Mouse (Mus musculus) CD4-positive helper T cell, adult 2 months (primary cell): ENCODE data around the gene Igsf3.

ENCODE experiments used
- DNase-seq: peaks from one replicate; pipeline ENCODE4 v3.0.0-alpha.2; 2012; ENCODE audit warnings: low read depth, missing footprints, low spot score

Gene Igsf3

DNA sequence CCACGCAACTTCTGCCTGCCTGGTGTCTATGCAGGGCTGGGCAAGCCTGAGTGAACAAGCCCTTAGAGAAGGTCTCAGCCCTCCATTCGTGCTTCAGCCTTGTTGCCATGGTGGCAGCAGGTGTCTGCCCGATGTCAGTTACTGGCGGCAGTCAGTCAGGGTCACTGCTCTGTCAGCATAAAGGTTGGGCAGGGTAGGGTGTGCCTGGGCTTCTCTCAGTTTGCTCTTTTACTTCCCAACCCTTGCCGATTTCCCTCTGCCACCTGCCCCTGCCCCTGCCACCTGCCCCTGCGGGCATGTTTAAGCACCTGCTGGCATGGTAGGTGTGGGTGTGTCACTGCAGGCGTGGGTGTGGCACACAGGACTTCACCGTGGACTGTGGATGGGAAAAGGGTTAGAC is 67.6 kb downstream of the Igsf3 start:
- DNase-seq: no peak

DNA sequence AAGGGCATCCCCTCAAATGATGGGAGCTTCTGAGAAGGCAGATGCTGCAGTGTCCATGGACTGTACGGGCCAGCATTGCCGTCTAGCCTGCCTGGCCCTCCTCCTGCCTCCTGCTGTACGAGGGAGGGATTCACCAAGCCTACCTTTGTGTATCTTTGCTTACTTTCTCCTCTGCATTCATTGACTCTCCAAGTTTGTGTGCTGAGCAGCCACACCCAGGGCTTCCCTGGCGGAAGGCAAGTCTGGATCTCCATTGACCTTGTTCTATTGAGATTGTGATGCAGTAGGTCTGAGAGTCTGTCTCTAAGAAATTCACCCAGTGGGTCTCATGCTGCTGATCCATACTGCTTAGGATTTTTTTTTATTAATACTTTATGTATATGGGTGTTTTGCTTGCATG is 70.4 kb downstream of the Igsf3 start:
- no peak for DNase-seq

DNA sequence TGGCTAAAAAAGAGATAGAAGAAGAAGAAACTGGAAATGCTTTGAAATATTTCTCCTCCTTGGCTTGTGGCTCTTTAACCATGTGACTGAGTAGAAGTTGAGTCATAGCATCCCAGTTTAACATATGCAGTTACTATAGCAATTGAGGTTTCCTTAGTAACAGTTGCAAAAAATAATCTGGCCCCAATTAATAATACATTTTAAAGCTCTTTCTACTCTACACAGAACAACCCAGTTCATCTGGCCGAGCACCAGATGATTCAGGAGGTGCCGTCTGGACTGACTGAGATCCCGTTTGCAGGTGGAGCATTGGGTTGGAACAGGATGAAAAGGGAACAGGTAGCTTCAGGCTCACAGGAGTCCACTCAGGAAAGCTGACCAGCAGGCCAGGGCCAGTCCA is 71.9 kb downstream of the Igsf3 start:
- DNase-seq: no peak

DNA sequence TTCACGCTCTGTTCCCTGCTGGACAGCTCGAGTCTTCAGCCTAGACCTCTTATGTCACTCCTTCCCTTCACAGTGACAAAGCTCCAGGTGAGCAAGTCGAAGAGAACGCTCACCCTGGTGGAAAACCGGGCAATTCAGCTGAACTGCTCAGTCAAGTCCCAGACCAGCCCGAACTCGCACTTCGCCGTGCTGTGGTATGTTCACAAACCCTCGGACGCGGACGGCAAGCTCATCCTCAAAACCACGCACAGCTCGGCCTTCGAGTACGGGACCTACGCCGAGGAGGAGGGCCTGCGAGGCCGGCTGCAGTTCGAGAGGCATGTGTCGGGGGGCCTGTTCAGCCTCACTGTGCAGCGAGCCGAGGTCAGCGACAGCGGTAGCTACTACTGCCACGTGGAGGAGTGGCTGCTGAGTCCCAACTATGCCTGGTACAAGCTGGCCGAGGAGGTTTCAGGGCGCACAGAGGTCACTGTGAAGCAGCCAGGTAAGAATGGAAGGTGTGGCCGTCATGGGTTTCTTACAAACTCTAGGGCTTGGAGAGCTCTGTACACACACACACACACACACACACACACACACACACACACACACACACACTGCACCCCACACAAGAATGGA is 74.0 kb downstream of the Igsf3 start:
- DNase-seq: no peak

DNA sequence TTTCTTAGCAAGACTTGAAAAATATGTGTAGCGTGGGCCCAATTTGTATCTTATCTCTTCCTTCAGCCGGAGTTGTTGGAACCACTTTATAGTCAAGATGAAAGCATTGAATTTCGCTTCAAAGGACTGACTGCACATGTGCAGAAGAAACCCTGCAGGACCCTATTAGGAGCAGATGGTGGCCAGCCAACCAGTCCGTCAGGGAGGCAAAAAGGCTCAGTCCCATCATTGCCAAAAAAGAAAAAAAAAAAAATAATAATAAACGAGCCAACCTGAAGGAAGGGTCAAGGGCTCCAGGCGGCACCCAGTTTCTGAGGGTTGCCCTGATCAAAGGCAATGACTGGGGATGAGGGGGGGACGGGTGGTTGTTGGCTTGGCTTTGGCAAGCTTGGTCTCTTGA is 83.7 kb downstream of the Igsf3 start:
- no peak for DNase-seq

DNA sequence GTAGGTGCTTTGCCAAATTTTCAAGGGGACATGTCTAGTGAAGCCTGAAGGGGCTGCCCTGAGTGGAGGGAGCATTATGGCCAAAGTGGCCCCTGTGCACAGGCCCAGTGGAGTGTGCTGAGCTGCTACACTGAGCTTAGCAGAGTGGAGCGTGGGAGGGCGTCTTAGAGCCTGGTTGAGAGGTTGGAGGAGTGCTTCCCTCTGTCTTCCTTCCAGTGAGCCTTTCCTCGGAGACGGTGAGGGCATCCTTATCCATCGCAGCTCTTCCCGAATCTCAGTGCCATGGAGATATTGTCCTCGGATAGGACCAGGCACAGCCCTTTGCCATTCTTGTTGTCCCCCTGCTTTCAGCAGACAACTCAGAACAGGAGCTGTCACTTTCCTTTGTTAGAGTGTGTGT is 84.2 kb downstream of the Igsf3 start:
- no peak for DNase-seq

DNA sequence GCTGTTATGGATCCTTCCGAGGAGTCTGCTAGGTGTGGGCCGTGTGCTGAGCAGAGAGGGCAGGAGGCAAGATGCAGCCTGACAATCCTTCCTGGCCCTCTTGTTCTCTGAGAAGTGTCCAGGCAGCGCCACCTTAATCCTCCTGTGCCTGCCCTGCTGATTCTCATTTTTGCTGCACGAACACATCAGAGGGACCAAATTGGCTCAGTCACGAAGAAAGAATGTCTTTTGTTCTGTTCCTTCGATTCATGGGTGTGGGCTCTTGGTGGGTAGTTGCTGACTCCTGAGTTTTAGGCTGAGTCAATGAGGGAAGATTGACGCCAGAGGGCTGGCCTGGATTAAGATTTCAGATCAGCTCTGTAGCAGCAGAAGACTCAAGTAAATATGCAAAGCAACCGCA is 84.9 kb downstream of the Igsf3 start:
- DNase-seq: no peak

DNA sequence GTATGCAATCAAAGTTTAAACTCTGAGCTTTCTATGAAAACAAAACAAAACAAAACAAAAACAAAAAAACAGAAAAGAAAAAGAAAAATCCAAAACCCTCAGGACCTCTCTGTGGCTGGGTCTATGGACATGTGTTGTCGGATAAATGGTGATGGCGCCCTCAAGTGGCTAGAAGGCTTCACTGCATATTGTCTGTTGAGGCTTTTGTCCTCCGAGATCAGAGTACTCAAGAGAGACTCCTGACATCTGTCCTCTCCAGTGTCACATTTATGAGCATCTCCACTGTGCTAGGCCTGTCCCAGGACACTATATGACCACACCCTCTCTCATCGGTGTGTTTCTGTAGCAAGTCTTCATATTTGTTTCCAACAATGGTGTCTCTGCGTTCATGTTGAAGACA is 85.4 kb downstream of the Igsf3 start:
- DNase-seq: peak; percentile 69

DNA sequence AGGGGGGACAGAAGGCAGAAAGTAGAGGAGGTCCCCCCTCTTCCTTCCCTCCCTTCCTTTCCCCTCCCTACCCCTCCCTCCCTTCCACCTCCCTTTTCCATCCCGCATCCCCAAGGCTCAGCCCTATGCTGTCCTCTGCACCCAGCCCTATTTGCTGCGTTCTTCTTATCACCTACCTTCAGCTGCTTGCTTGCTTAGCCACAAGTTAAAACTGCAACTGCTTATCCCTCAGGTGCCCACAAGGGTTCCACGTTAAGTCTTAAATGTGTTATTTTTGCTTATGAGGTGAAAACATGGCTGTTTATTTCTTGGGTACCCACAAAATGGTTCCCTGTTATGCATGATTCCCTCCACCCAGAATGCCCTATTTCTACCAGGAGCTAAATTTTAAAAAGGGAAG is 86.6 kb downstream of the Igsf3 start:
- no peak for DNase-seq

DNA sequence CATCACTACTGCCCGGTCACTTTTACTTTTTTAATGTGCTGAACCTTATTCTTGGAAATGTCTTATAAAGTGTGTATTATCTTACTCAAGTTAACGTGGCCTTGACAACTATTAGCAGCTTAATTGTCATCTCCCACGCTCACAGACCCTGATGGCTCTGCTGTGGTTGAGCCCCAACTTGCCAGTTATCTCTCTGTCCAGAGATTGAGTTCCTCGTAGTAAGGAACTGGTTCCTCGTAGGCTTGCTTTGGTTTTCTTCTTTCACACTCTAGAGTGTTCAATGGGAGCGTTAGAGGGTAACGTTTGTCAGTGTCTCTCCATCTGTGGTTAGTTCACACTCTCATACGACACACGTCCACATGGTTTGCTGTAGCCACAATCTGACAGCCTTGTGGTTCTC is 92.8 kb downstream of the Igsf3 start:
- no peak for DNase-seq

DNA sequence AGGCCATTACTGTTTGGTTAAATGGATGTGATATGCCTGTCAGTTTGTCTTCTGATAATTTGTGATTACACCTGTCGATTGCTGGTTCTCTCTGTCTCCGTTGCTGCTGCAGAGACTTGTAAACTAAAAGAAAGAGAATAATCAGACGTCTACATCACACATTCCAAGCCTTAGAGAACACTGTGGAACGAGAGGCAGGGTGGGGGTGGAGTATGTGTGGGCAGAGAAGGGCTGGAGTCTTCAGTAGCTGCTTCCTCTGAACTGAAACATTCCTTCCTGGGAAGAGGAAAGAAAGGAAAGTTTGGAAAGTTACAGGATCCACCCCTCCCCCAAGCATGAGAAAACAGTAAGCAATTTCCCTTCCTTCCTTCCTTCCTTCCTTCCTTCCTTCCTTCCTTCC is 95.0 kb downstream of the Igsf3 start:
- no peak for DNase-seq

DNA sequence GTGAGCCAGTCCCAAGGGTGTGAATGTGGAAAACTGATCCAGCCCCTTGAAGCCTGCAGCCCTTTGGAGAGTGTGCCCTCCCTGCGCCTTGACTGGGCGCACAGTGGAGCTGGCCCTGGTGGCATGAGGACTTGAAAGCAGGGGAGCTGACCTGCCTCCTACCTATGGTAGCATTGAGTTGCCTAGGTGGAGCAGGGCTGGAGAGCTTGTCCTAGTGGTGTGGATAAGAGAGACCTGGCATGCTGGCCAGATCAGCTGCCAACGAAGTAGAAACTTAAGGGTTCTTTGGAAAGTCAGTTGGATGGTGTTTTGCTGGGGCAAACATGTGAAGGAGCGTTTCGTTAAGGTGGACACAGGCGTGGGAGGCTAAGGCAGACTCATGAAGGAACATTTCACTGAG is 105.1 kb downstream of the Igsf3 start:
- no peak for DNase-seq

DNA sequence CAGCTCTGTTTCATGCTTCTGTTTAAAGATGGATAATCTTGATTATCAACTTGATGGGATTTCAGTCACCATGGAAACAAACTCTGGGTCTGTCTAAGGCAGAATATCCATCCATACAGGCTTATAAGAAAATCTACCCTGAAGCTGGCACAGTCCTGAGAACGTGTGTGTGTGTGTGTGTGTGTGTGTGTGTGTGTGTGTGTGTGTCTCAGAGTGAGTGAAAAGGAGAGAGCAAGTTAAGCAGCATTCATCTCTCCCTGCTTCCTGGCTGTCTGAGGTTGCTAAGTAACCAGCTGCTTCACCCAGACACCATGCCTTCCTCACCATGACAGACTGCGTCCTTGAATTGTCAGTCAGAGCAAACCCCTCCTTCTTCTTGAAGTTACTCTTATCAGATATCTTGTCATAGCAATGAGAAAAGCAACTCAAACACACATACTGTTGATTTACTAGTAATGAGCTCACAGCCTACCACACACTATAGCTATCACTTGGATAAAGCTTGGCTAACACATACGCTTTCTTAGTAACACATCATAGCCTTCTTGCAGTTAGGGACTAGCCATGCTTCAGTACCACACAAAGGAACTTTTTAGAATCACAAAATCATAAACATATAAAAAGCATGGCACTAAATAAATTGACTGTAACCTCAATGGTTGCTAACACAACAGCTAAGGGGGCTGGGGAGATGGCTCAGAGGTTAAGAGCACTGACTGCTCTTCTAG is 106.5 kb downstream of the Igsf3 start:
- no peak for DNase-seq

DNA sequence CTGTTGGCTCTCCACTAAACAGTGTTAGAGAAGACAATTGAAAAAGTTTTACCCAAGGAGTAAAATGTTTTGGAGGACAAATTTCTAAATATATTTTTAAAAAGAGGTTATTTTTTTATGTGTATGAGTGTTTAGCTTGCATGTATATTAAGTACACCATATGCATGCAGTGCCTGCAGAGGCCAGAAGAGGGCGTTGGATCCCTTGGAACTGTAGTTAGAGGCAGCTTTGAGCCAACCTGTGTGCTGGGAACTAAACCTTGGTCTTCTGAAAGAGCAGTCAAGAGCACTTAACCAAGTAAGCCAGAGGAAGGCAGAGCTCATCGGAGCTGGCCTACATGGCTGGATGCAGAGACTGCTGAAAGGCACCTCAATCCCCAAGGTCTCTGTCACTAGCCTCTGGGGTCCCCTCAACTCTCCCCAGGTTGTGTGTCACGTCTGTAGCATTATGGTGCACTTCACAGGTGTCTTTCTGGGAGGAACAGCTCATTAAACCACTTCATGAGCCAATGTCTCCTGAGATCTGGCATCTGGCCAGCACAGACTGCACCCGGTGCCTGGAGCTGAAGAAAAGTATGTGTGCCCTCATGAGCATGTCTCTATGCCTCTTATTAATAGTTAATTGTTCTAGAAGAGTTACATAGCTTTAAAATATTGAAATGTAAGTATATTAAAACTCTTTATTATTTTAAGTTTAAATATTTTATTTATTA is 109.3 kb downstream of the Igsf3 start:
- no peak for DNase-seq

DNA sequence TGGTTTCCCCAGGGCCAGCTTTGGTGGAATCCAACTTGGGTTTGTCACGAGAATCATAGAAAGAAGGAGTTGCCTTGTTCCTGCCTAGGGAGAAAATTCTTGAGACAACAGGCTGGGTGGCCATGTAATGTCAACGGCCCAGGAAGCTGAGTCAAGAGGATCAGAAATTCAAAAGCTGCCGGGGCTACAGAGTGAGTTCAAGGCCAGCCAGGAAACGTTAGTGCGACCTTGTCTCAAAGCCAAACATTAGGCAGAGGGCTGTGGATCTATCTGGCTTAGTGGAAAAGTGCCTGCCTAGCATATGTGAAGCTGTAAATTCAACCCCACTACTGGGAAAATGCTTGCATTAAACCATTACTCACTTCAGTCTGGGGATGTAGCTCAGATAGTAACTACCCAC is 110.6 kb downstream of the Igsf3 start:
- no peak for DNase-seq

DNA sequence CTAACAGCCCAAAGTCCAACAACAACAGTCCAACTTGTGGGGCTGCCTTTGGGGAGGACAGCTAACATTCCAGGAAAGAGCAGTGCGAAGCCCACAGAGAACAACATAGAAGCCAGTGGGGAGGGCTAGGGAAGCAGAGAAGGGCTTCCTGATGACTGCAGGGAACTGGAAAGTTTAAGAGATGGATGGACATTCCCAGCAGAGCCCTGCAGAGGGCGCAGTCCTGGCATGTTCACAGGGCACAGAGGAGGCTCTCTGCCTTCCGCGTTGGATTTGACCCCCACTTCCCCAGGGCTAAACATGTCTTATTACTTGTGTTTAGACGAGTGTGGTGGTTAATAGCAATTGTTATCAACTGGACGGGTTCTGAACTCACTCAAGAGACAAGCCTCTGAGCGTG is 111.3 kb downstream of the Igsf3 start:
- DNase-seq: no peak

DNA sequence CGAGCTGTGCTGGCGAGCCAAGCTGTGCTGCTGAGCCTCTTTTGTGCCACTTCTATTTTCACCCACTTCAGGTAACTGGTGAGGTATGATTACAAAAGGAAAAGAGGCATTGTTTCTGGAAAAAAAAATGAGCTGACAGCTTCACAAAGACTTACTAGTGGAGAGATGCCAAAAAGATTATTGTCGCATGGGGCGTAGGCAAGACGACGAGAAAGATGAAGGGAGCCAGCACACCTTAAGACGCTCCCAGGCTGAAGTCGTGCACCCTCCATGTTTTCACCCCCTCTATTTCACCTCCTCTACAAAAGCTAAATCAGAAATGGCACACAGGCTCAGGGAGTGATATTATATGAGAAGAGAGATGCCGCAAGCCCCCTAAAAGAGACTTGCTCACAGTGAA is 113.6 kb downstream of the Igsf3 start:
- DNase-seq: no peak

DNA sequence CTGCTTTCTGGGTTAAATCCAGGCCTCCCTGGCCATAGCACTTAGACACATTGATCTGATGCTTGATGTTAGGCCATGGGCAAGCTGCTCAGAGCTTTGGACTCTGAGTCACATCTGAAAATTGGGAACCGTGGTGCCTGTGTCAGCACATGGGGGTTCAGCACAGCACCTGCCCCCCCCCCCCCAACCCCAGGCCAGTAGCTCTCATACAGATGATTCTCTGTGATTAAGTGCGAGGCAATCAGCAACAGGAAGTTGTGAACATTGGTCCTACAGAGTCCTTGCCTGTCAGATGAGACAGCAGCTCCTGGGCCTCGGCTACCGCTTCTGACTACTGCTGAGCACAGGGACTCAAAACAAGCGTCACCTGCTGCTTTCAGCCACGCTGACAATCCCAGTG is 116.0 kb downstream of the Igsf3 start:
- DNase-seq: no peak

DNA sequence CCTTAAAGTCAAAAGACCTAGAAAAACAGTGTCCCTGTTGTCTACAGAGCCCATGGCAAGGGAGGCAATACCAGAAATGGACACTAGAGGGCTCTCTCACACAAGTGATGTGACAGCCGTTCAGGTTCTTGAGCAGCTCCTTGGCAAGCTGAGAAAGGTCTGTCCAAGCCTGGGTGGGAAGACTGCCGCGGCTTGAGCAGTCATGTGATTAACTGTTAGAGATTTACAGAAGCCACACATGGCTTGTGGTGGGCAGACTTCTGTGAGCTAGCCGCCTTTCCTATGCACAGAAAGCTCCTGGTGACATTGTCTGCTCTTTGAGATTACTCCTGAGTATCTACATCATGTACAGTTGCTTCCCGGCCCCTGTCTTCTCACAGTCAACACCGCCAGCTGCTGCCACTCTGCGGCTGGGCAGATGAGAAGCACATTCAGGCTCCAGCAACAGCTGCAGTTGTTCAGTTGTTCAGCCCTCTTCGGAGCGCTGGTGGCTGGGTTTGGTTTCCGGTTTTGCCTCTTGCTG is 117.1 kb downstream of the Igsf3 start:
- DNase-seq: peak; percentile 84

DNA sequence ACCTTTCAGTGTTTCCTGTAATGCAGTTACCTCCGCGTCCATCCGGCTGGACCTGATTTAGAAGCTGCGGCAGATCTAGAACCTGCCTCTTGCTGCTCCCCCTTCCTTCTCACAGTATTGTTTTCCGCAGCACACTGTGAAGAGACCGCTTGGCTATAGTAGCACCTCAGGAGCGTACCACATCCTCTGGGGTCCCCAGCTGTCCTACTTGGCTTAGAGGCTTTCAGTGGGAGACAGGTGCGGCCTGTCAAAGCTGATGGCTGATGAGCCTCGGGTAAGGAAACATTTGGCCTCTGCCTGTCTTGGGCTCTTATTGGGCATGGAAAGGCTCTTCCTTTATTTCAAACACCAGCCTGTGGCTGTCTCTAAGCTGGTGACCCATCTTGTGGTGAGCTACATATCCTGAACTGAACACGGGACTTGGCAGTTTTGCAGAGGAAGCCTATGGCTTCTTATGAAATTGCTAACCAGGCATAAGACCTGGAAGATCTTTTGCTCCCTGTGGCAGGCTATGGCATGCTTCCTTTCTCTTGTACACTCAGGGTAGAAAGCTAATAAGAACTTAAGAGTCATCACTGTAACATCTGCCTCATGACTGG is 120.6 kb downstream of the Igsf3 start:
- no peak for DNase-seq

DNA sequence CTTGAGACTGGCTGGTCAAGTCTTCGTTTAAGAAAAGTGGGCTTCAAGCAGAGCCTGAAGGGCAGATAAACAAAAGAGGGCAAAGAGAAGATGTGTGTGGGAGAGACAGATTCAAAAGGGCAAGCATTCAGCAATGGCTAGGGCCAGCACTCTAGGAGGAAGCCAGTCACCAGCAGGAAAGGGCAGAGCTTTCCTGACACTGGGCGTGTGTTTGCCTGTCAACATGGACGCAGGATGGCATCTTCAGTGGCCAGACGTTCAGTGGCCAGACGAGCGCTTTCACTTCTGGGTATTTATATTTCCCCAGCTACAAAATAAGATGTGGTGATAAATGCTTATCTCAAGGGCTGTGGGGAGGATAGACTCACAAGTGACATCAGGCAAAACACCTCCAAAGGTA is 123.0 kb downstream of the Igsf3 start:
- no peak for DNase-seq

DNA sequence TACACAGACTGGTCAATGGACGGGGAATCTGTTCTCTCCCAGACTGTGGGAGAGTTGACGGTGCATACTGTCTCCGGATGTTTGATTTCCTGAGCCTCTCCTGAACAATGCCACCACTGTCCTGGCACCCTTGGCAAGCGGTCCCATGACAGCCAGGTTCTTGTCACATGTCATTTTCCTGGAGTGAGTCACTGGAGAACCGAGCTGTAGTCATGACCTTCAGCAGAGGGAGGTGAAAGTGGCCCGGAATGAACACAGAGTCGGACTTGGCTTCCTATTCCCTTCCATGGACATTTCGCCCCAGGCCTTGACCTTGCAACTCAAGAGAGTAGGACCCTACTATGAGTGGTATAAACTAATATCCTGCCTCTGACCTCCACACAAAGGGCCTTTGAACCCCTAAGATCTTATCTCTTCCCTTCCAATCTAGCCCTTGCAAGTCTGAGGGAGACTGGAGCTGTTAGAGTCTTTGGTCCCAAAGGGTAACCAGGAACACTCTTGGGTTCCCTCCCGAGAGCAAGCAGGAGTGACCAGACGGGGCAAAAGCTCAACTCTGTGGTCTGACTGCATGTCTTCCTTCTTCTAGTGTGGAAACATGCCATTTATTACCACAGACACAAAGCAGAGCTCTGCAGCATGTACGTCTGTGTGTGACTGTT is 123.6 kb downstream of the Igsf3 start:
- DNase-seq: no peak
